Mouse (Mus musculus): Measurements from ENCODE around the gene Utf1. TPM values are rescaled to one million over a fixed set of nuclear protein-coding genes. Genes with fewer than 3 reads are reported as not detected.

Gene Utf1
- polyA plus RNA-seq, 1 experiment from 2014 or later = 0.13 TPM

DNA sequence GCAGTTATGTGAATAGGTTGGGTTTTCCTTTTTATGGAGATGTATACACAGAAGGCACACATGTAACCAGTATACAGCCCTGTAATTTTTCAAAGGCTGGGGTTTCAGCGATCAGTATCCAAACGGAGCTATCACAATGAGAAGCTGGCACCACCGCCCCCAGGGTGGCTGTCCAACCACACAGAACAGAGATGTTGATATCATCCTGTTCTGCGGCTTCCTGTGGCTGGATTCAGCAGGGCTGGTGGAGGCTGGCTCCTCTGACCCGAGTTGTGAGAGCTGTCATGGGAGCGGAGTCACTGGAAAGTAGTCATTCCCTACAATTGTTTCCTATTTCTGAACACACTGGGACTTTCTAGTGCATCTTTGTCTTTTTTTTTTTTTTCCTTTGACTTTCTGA, 38.3 kb upstream of the Utf1 start:
- Histone ChIP-seq H3K9me3 (ENCODE audit: control insufficient read depth, low read length) (no peaks in the 10 kb centered on the region), H3K27me3 (ENCODE audit: control insufficient read depth, insufficient read depth, low read depth, low read length) (peaks cover 9% of the 10 kb centered on the region)
- no peak for ATAC-seq (ENCODE audit: low read depth)

DNA sequence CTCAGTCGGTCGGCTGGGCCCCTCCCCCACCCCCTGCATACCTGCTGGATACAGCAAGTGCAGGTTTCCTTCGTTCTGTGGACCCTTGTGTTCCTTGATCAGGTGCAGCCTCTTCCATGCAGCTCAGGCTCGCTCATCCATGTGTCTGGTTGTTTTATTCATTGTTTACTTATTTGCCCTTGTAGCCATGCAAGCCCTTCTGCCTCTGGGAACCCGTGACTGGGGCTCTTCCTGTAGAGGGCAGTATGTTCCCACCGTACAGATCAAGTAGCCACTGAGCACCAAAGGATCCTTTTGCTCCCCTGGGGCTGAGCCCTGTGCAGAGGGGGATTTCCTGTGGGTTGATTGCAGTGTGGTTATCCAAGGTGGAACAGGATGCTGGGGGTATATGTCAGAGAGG, 37.9 kb upstream of the Utf1 start:
- ATAC-seq (ENCODE audit: low read depth) = no peak
- Histone ChIP-seq H3K4me3 (ENCODE audit: low read length) (no peak overlapping the region), H3K4me1 (replicated peaks; ENCODE audit: control insufficient read depth, insufficient read depth, low read length) (no peaks in the 10 kb centered on the region), H3K4me2 (ENCODE audit: low read depth, low read length) (no peak overlapping the region), H3K27me3 (ENCODE audit: control insufficient read depth, insufficient read depth, low read depth, low read length) (peaks cover 9% of the 10 kb centered on the region), H3K9me3 (ENCODE audit: control insufficient read depth, low read length) (no peaks in the 10 kb centered on the region), H3K36me3 (ENCODE audit: control insufficient read depth, insufficient read depth, low read length) (no peaks in the 10 kb centered on the region), H3K9ac (ENCODE audit: low read length) (no peak overlapping the region), H3K27ac (ENCODE audit: low read length) (no peak overlapping the region)
- WGBS = 3% methylated on average over 6 of the region's 6 CpGs

More for the DNA sequence above, 38.3 kb upstream of the Utf1 start:
- WGBS = 20% methylated on average over 6 of the region's 6 CpGs
- no peak overlapping the region for H3K9ac ChIP-seq (ENCODE audit: low read length)
- H3K27ac ChIP-seq (ENCODE audit: low read length) = no peak overlapping the region
- H3K4me1 ChIP-seq (replicated peaks; ENCODE audit: control insufficient read depth, insufficient read depth, low read length) = no peaks in the 10 kb centered on the region
- H3K4me3 ChIP-seq (ENCODE audit: low read length) = no peak overlapping the region
- no peaks in the 10 kb centered on the region for H3K36me3 ChIP-seq (ENCODE audit: control insufficient read depth, insufficient read depth, low read length)
- no peak overlapping the region for H3K4me2 ChIP-seq (ENCODE audit: low read depth, low read length)

DNA sequence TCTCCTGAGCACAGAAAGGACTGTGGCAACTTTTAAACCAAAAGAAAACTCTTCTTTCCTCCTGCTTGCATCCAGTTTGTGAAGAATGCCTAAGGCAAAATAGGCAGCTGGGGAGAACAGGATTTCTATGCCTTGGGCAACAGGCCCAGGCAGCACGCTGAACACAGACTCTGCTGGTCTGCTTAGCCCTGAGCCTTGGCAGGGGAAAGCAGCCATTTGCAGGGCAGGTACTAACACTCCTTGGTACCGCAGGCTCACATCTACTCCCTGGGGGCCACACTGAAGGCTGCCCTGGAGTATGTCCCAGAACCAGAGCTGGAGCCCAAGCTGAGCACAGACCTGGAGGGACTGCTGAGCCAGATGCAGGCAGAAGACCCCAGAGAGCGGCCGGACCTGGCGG, 35.4 kb upstream of the Utf1 start:
- no peak overlapping the region for H3K4me3 ChIP-seq (ENCODE audit: low read length)
- no peak overlapping the region for H3K9ac ChIP-seq (ENCODE audit: low read length)
- WGBS = 64% methylated on average over 5 of the region's 5 CpGs
- no peaks in the 10 kb centered on the region for H3K4me1 ChIP-seq (replicated peaks; ENCODE audit: control insufficient read depth, insufficient read depth, low read length)
- H3K27ac ChIP-seq (ENCODE audit: low read length) = no peak overlapping the region
- H3K9me3 ChIP-seq (ENCODE audit: control insufficient read depth, low read length) = no peaks in the 10 kb centered on the region
- H3K27me3 ChIP-seq (ENCODE audit: control insufficient read depth, insufficient read depth, low read depth, low read length) = peaks cover 15% of the 10 kb centered on the region
- H3K36me3 ChIP-seq (ENCODE audit: control insufficient read depth, insufficient read depth, low read length) = no peaks in the 10 kb centered on the region
- no peak for ATAC-seq (ENCODE audit: low read depth)
- no peak overlapping the region for H3K4me2 ChIP-seq (ENCODE audit: low read depth, low read length)

DNA sequence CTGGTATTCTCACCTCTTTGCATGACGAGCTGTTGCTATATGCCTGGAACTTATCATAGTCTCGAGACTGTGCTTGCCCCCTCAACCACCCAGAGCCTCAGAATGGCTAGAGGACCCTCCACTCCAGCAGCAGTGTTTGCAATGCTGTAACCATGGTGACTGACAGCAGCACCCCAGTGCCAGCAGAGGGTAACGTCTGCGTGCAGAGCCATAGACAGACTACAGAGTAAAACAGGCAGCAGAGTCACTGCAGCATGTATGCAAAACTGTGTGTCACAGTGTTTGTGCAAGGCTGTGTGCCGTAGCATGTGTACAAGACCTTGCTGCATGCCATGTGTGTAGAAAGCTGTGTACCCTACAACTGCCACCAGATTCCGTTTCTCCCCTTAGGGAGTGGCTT, 34.1 kb upstream of the Utf1 start:
- ATAC-seq (ENCODE audit: low read depth) = no peak
- Histone ChIP-seq H3K36me3 (ENCODE audit: control insufficient read depth, insufficient read depth, low read length) (no peaks in the 10 kb centered on the region), H3K4me2 (ENCODE audit: low read depth, low read length) (no peak overlapping the region), H3K4me1 (replicated peaks; ENCODE audit: control insufficient read depth, insufficient read depth, low read length) (no peaks in the 10 kb centered on the region), H3K27me3 (ENCODE audit: control insufficient read depth, insufficient read depth, low read depth, low read length) (peaks cover 19% of the 10 kb centered on the region), H3K4me3 (ENCODE audit: low read length) (no peak overlapping the region), H3K27ac (ENCODE audit: low read length) (no peak overlapping the region), H3K9me3 (ENCODE audit: control insufficient read depth, low read length) (no peaks in the 10 kb centered on the region), H3K9ac (ENCODE audit: low read length) (no peak overlapping the region)
- WGBS = 34% methylated on average over 6 of the region's 6 CpGs

DNA sequence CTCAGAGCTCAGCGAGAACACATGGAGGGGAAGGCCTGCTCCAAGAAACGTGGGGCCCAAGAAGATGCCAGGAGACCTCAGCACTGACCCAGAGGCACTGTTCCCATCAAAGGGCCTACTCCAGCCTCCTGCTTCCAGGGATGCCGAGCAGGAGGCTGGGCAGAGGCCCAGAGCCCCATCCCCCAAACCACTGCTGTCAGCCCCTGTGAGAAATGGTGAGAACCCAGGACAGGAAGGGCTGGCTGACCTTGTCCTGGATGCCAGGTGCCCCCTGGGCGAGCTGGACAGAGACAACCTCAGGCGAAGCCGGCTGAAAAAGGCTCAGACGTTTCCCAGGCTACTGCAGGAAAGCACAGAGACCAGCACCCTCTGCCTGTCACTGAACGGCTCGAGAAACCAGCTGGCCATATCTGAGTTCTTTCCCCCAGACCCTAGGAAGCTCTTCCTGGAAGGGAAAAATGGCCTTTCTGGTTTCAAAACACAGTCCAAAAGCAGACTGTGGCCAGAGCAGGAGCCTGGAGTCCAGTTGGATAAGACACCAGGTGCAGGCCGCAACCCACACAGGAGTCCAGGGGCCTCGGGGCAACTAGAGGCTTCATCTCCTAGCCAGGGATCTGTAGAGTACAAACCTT, 33.3 kb upstream of the Utf1 start:
- ATAC-seq (ENCODE audit: low read depth) = no peak
- Histone ChIP-seq H3K9ac (ENCODE audit: low read length) (no peak overlapping the region), H3K4me2 (ENCODE audit: low read depth, low read length) (no peak overlapping the region), H3K4me1 (replicated peaks; ENCODE audit: control insufficient read depth, insufficient read depth, low read length) (no peaks in the 10 kb centered on the region), H3K4me3 (ENCODE audit: low read length) (no peak overlapping the region), H3K9me3 (ENCODE audit: control insufficient read depth, low read length) (no peaks in the 10 kb centered on the region), H3K36me3 (ENCODE audit: control insufficient read depth, insufficient read depth, low read length) (no peaks in the 10 kb centered on the region), H3K27me3 (ENCODE audit: control insufficient read depth, insufficient read depth, low read depth, low read length) (peaks cover 13% of the 10 kb centered on the region), H3K27ac (ENCODE audit: low read length) (no peak overlapping the region)
- WGBS = 43% methylated on average over 11 of the region's 11 CpGs

DNA sequence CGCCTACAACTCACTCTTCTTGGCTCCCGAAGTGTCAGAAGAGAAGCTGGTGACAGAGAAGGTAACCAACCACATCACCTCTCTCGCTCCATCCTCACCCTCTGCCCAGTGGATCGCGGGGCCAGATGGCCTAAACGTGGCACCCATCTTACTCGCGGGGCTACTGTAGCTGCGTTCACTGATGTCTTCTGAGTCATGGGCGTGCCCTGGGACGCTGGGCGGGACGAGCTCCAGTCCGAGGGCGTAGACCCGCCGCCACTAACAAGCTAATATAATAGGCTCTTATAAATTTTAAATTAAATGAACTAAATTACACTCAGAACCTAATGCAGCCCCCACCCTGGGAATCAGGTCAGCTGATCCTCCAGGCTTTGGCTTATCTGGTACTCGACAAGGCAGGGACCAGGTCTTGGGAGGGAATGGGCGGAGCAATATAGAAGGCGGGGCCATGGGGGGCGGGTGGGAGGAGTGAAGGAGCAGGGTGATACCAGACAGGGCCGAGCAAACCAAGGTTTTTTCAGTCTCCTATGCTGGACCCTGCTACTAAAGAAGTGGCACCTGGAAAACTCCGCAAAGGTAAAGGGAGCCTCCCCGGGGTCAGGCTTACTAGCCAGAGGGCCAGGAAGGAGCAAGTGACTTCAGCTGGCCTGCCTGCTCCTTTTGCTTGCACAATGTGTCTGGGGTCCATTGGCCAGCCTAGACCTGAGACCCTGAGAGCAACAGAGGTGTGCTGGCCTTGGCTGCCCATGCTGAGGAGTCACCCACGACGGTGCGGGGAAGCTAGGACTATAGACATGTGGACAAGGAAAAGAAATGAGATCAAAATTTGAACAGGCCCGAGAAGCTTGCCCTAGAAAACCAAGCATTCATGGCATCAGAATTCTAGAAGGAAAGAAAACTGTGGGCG, 29.2 kb upstream of the Utf1 start:
- peaks cover 3% of the 10 kb centered on the region; the same call in 1 of the 2 replicates for H3K4me1 ChIP-seq (replicated peaks; ENCODE audit: control insufficient read depth, insufficient read depth, low read length)
- 8% methylated on average over 29 of the region's 29 CpGs for WGBS
- ATAC-seq (ENCODE audit: low read depth) = peak; percentile 71

DNA sequence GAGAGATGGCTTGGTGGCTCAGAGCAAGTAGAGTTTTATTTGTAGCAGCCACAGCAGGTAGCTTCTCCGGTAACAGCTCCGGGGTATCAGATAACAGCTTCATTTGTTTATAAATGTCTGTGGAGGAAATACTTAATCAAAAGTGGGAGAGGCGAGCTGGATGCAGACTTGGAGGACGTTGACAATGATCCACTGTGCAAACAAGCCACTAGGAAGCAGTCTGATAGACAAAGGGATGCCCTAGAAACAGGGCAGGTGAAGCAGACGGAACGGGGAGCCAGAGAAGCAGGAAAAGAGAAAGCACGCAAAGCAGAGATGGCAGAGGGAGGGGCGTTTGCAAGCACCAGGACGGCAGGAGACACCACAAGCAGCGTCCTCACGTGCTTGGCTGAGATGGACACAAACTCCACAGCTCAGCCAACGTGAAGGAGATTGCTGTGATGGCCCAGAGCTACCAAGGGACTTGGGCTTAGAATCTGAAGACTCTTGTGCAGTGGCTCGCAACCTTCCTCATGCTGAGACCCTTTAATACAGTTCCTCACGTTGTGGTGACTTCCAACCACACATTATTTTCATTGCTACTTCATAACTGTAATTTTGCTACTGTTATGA, 27.8 kb upstream of the Utf1 start:
- Histone ChIP-seq H3K4me3 (ENCODE audit: low read length) (no peak overlapping the region), H3K27me3 (ENCODE audit: control insufficient read depth, insufficient read depth, low read depth, low read length) (peaks cover 12% of the 10 kb centered on the region), H3K9ac (ENCODE audit: low read length) (no peak overlapping the region), H3K36me3 (ENCODE audit: control insufficient read depth, insufficient read depth, low read length) (no peaks in the 10 kb centered on the region), H3K4me1 (replicated peaks; ENCODE audit: control insufficient read depth, insufficient read depth, low read length) (peaks cover 3% of the 10 kb centered on the region; the same call in 1 of the 2 replicates), H3K4me2 (ENCODE audit: low read depth, low read length) (no peak overlapping the region; the same call in 1 of the 2 replicates), H3K9me3 (ENCODE audit: control insufficient read depth, low read length) (no peaks in the 10 kb centered on the region), H3K27ac (ENCODE audit: low read length) (no peak overlapping the region)
- no peak for ATAC-seq (ENCODE audit: low read depth)
- 5% methylated on average over 14 of the region's 14 CpGs for WGBS

More for the DNA sequence above, 29.2 kb upstream of the Utf1 start:
- Histone ChIP-seq H3K36me3 (ENCODE audit: control insufficient read depth, insufficient read depth, low read length) (no peaks in the 10 kb centered on the region), H3K4me2 (ENCODE audit: low read depth, low read length) (peak overlapping the region; percentile 54), H3K9me3 (ENCODE audit: control insufficient read depth, low read length) (no peaks in the 10 kb centered on the region), H3K27me3 (ENCODE audit: control insufficient read depth, insufficient read depth, low read depth, low read length) (peaks cover 12% of the 10 kb centered on the region), H3K9ac (ENCODE audit: low read length) (no peak overlapping the region), H3K4me3 (ENCODE audit: low read length) (peak overlapping the region; percentile 39), H3K27ac (ENCODE audit: low read length) (no peak overlapping the region)

DNA sequence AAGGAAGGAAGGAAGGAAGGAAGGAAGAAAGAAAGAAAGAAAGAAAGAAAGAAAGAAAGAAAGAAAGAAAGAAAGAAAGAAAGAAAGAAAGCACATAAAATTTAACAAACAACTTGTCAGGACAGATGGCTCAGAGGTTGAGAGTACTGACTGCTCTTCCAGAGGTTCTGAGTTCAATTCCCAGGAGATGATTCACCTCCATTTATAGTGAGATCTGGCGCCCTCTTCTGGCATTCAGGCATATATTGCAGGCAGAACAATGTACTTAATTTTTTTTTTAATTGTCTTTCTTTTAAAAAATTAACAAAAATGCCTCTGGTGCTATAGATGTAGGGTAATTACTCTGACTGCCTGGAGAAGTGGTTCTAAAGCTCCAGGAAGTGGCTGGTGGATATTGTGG, 27.2 kb upstream of the Utf1 start:
- Histone ChIP-seq H3K4me1 (replicated peaks; ENCODE audit: control insufficient read depth, insufficient read depth, low read length) (peaks cover 3% of the 10 kb centered on the region; the same call in 1 of the 2 replicates), H3K27ac (ENCODE audit: low read length) (no peak overlapping the region), H3K9me3 (ENCODE audit: control insufficient read depth, low read length) (no peaks in the 10 kb centered on the region), H3K36me3 (ENCODE audit: control insufficient read depth, insufficient read depth, low read length) (no peaks in the 10 kb centered on the region), H3K27me3 (ENCODE audit: control insufficient read depth, insufficient read depth, low read depth, low read length) (peaks cover 12% of the 10 kb centered on the region), H3K4me2 (ENCODE audit: low read depth, low read length) (no peak overlapping the region), H3K4me3 (ENCODE audit: low read length) (no peak overlapping the region), H3K9ac (ENCODE audit: low read length) (no peak overlapping the region)
- WGBS = 0% methylated on average over 1 of the region's 1 CpGs
- ATAC-seq (ENCODE audit: low read depth) = no peak

DNA sequence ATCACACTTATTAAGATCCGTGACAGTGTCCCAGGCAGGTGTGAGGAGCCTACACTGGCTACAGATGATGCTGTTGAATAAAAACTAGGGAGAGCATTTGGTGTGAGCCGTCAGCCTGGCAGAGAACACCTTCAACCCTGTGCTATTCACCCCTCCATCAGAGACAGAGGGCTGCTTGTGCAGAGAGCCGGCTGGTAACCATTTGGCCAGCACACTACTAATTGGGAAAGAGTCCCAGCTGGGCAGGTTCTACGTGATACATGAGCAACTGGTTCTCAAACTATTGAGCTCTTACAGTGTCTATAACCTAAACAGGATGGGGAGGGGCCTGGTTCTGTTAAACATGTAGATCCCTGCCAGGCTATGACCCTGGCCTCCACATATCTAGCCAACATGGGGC, 25.3 kb upstream of the Utf1 start:
- no peaks in the 10 kb centered on the region for H3K9me3 ChIP-seq (ENCODE audit: control insufficient read depth, low read length)
- peaks cover 6% of the 10 kb centered on the region; the same call in 1 of the 2 replicates for H3K27me3 ChIP-seq (ENCODE audit: control insufficient read depth, insufficient read depth, low read depth, low read length)
- no peak overlapping the region for H3K4me2 ChIP-seq (ENCODE audit: low read depth, low read length)
- WGBS = 70% methylated on average over 4 of the region's 4 CpGs
- no peaks in the 10 kb centered on the region for H3K36me3 ChIP-seq (ENCODE audit: control insufficient read depth, insufficient read depth, low read length)
- no peak for ATAC-seq (ENCODE audit: low read depth)
- peaks cover 3% of the 10 kb centered on the region; the same call in 1 of the 2 replicates for H3K4me1 ChIP-seq (replicated peaks; ENCODE audit: control insufficient read depth, insufficient read depth, low read length)
- no peak overlapping the region for H3K4me3 ChIP-seq (ENCODE audit: low read length)
- H3K27ac ChIP-seq (ENCODE audit: low read length) = no peak overlapping the region
- no peak overlapping the region for H3K9ac ChIP-seq (ENCODE audit: low read length)

Measured in lung, embryonic 16.5 days (tissue).